Mouse (Mus musculus) left cerebral cortex, postnatal 25 days (tissue): Measurements from ENCODE around the gene Prrc2a. TPM values are rescaled to one million over a fixed set of nuclear protein-coding genes. Genes with fewer than 3 reads are reported as not detected.

ENCODE experiments used
- DNase-seq, 2 experiments: peaks; one replicate each; pipeline ENCODE4 v3.0.0; 2022; ENCODE audit warnings: low spot score in 2 of 2, mixed read lengths in 1 of 2
- intact Hi-C: fragments of 180-260 bp; cut with DNase I; formaldehyde crosslinking; loops from one replicate; pipeline ENCODE4 v1.15.1; 2025
- total RNA-seq, 2 experiments: library from RNA; stranded (reverse); gene quantifications; 2 replicates each; pipeline ENCODE4 v1.2.3; 2021

Gene Prrc2a
- total RNA-seq, 2 experiments from 2014 or later: 268 to 285 TPM

DNA sequence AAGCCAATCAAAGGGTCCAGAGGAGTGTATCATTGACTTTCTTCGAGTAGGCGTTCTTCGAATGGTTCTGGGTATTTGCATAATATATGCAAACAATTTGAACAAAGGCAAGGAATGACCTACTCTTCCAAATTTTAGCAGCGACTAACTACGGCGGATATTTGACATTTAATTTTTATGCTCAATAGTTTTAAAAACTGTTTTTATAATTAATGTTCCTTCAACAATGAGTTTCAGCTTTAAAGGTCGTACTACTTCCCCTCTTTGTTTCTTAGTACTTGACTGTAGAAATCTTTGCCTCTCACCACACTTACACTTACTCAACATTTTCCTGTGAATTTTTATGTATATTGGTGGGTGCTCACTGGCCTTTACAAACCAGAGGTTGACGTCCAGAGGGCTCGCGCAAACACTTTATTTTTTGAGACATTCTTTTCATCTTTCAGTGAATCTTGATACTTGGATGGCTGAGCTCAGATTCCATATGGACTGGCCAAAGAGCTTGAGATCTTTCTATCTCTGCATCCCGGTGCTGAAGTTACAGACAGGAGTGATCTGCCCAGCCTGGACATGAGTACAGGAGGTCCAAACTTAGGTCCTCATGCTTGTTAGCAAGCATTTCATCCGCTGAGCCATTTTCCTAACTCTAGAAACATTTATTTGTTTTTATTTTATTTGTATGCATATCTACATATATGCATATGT is 906 bp upstream of the Prrc2a start:
- intact Hi-C loops: loop anchor here (1.0 kb wide), 1 partner anchor 70 kb away; the partner anchor contains the start of gene Nfkbil1
- no peak for DNase-seq

- intact Hi-C loops: loop anchor here (1.0 kb wide), 1 partner anchor 29 kb away; the partner anchor contains the start of gene Bag6
These were observed 504 bp downstream of the Prrc2a start for GRCm38 (mm10) chr17:35164218-35164567.

DNA sequence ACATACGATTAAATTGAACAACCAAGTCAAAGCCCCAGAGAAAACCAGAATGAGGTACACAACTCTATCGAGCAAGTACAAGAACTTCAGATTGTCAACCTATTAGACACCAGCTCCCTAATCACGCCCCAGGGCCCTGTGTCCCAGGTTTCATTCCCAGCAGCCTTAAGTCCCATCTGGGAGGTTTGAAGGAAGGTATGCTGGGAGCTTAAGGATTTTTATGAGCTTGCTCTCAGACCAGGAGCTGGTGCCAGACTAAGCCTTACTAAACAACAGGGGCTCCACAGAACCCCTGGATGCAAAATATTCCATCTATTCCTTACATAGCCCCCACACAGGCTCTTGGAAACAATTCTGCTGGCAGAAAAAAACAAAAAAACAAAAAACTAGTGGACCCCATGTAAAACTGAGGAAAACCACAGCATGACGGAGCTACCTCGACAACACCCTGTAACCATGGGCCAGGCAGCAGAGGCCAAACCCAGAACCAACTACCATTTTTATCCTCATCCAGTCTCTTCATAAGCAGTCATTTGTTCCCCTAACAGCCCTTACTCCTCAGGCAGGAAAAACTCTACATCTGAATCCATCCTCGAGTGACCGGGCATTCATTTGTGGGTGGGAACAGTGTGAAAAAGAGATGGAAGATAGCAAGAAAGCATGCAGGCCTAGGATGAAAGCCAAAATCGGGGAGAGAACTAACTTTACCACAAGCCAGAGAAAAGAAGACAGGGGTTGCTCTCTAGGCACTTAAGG is 1.2 kb downstream of the Prrc2a start:
- DNase-seq: no peak
- intact Hi-C loops: loop anchor here (1.0 to 2.0 kb wide), 2 partner anchors 15 to 28 kb away; partner anchors contain the start of gene Bag6

More at GRCm38 (mm10) chr17:35164218-35164567, 504 bp downstream of the Prrc2a start:
- DNase-seq: no peak

DNA sequence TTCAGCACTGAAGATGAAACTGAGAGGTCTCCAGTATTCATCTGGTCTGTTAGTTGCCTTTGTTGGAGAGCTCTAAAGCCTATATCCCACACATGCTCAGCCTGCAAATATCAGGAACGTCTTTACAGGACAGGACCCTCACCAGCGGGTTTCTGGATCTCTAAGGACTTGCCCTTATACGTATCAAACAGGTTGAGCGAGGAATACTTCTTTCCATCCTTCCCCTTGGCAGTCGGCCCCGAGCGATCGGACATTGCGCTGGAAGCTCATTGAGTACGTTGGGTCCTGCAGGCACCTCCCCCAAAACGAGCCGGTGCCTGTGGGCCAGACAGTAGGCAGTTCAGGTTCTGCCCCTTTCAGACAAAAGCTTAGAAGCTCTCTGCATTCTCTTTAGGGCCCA is 2.0 kb downstream of the Prrc2a start:
- DNase-seq: no peak
- intact Hi-C loops: loop anchor here (2.0 kb wide), 1 partner anchor 14 kb away; no protein-coding TSS in a partner anchor

- intact Hi-C loops: loop anchor here (2.0 kb wide), 1 partner anchor 13 kb away; no protein-coding TSS in a partner anchor
- no peak for DNase-seq
These were observed 2.6 kb downstream of the Prrc2a start for GRCm38 (mm10) chr17:35162121-35162520.

DNA sequence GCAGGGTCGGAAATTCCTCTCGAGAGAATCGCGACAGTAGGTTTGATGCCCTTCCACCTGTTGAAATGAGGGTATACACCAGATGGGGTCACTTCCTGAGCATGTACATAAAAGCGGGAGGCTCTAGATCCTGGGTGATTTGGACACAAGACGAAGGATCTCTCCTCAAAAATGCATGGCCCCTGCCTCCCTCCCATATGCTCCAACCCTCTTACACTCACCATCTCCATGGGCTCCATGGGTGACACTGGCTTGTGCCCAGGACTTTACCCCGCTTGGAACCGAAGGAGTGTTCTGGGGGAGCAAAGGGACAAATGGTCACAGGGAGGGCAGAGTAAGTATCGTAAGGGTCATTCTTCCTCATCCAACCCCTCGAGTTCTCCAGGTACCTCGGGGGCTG is 3.3 kb downstream of the Prrc2a start:
- intact Hi-C loops: no loop called here
- DNase-seq: no peak

GRCm38 (mm10) chr17:35159638-35160037 is 5.1 kb downstream of the Prrc2a start:
- intact Hi-C loops: no loop called here
- no peak for DNase-seq

DNA sequence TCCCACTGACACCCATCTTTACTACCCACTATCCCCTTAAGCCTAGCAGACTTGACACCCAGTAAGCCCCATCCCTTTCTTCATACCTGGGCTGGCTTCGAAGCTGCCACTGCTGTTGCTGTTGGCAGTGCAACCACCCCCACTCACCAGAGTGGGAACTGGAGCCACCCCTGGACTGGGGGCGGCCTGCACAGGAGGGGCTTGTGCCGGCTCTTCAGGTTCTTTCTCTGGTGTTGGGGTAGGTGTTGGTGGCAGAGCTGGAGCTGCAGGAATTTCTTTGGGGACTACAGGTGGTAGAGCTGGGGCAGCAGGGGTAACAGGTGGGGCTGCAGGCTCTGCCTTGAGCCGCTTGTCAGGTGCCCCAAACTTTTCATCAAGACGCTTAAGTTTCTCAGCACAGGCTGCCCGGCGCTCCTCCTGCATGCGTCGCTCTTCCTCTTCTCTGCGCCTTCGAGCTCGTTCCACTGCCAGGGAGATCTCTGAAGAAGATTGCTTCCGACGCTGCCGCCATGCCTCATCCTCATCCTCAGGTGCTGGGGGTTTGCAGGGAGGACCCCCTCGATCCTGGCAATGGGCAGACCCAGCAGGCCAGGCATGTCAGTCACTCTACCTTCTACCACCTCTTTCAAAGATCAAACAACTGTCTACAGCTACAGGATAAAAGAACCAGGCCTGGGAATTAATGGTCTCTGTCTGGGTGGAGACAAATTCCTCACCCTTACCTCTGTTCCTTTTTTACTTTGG is 5.7 kb downstream of the Prrc2a start:
- intact Hi-C loops: no loop called here
- no peak for DNase-seq

- DNase-seq: no peak
- intact Hi-C loops: no loop called here
These were observed 7.0 kb downstream of the Prrc2a start for GRCm38 (mm10) chr17:35157661-35158175.

GRCm38 (mm10) chr17:35157254-35157653 is 7.4 kb downstream of the Prrc2a start:
- intact Hi-C loops: no loop called here
- no peak for DNase-seq

- intact Hi-C loops: no loop called here
- DNase-seq: no peak
These were observed 8.1 kb downstream of the Prrc2a start for GRCm38 (mm10) chr17:35156461-35157200.

DNA sequence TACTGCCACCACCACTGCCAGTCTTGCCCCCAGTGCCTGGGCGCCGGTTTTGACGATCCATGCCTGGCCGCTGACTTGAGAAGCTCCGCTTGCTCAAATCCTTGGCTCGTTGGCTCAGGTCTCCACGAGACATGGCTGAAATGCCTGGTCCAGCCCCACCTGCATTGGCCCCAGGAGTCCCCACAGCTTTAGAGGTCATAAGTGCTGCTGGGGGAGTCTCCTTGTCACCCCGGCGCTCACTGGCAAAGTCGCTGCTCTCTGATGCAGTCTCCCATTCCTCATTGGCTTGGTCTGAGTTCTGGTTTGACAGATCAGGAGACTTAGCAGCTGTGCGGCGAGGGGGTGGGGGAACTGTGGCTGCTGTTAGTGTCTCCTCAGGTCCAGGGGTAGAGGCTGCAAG is 9.2 kb downstream of the Prrc2a start:
- DNase-seq: no peak
- intact Hi-C loops: no loop called here

DNA sequence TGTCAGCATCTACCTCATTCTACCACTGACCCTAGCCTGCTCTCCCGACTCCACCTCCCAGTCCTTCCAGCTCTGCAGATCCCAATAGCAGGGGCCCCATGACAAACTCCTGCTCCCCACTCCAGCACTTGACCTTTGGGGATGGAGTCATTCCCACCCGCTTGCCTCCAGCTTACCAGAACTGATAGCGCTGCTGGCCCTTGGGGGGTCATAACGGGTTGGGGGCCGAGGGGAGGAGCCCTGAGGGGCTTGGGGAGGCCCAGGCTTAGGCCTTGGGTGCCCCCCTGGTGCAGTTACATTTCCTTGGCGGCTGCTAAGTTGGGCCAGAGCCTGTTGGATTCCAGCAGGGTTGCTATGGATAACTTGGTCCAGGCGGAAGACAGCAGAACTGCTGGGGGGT is 10.1 kb downstream of the Prrc2a start:
- DNase-seq: no peak
- intact Hi-C loops: no loop called here

GRCm38 (mm10) chr17:35153931-35154330 is 10.8 kb downstream of the Prrc2a start:
- intact Hi-C loops: no loop called here
- no peak for DNase-seq

- DNase-seq: no peak
- intact Hi-C loops: no loop called here
These were observed 11.6 kb downstream of the Prrc2a start for GRCm38 (mm10) chr17:35153077-35153476.

DNA sequence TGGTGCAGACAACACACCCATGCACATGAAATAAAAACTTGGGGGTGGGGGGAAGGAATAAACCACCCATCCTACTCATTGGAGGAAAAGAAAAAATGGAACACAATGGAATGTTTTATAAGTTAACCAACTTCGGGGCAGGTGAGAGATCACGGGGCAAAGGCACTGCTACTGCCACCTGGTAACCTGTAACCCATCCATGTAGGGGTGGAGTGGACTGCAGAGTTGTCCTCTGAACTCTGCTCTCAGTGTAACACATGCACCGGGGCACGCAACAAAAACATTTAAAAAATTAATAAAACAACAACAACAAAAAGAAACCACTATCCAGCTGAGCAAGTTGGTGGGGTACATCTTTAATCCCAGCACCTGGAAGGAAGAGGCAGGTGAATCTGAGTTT is 12.6 kb downstream of the Prrc2a start:
- no peak for DNase-seq
- intact Hi-C loops: no loop called here

DNA sequence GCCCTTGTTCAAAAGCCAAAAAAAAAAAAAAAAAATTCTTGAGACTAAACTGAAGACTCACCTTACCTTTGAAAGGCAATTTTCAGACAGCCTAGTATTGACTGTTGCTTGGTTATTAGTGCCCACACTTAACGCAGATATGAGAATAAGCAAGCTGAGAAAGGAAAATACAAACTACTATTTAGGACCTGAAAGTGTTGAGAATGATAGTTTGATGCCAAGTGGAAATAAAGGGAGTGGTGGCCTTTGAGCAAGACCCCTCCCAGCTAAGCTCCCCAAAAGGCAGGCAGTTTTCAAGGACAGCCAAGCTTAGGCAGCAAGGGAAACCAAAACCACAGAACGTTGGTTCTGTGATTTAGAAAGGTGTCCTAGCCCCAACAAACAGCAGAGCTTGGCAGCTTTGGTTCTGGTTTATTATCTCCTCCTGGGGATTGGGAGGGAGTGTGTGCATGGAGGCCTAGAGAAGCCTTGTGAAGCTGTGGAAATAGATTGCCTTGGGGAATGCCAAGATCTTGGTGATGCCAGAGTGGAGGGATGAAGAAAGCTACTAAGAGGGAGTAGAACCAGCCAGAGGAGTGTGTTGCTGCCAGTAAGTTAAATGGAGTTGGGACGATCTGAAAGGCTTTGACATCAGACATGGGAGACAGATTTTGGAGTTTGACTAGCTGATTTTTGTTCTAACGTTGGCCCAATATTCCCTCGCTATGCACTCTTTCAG is 16.6 kb downstream of the Prrc2a start:
- intact Hi-C loops: loop anchor here (2.0 kb wide), 1 partner anchor 15 kb away; no protein-coding TSS in a partner anchor

DNA sequence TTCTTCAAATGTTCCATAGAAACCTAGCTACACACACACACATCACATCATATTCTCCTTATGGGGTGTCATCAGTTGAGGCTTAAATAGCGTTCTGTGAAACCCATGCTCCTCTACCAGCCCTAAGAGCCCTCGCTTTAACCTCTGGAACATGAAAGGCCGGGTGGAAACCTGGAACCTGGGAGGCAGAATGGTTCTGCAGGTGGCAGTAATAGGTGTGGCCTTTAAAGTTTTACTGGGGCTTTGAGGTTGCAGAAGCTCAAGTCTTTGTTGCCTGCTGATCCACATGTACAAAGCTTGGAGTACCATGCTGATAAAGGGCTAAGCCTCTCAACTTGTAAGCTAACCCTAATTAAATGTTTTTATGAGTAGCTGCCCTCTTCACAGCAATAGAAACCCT is 17.3 kb downstream of the Prrc2a start:
- intact Hi-C loops: no loop called here
- DNase-seq: no peak

More for the DNA sequence above, 16.6 kb downstream of the Prrc2a start:
- no peak for DNase-seq

DNA sequence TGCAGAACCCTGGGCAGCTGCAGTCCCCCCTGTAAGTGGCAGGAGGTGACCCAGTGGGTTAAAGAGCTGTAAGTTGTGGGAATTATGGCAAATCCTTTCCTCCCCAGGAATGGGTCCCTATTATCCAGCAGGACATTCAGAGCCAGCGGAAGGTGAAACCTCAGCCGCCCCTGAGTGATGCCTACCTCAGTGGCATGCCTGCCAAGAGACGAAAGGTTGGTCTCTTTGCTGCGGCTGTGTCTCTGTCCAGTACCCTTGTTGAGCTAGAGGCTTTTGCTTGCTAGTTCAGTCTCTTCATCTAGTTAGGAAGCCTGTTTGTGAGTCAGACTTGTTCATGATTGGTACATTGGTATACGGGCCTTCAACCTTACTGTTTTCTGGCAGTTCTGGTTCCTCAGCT is 18.6 kb downstream of the Prrc2a start:
- DNase-seq: no peak
- intact Hi-C loops: no loop called here
